Mouse (Mus musculus) kidney, embryonic 14.5 days (tissue): ENCODE measurements around the gene Dctn2. TPM values are rescaled to one million over a fixed set of nuclear protein-coding genes. Genes with fewer than 3 reads are reported as not detected.

Experiments
- ATAC-seq: fragments of 200-750 bp; cut with Nextera tagmentation; 2 replicates; pipeline ENCODE4 v1.8.0; 2017; ENCODE audit warnings: moderate number of reproducible peaks, mild to moderate bottlenecking, moderate TSS enrichment, moderate library complexity; ENCODE audit not compliant: low FRiP score, low TSS enrichment
- H3K27ac ChIP-seq: fragments of 300-500 bp; sonication (generic); 2 replicates; pipeline ENCODE4 v1.5.1; 2014; ENCODE audit warnings: low read depth, mild to moderate bottlenecking, low read length, moderate library complexity, mixed read lengths
- H3K27me3 ChIP-seq: fragments of 300-500 bp; sonication (generic); 2 replicates; pipeline ENCODE4 v1.6.1; 2014; ENCODE audit warnings: mild to moderate bottlenecking, low read length; ENCODE audit not compliant: control insufficient read depth, insufficient read depth
- H3K36me3 ChIP-seq: fragments of 300-500 bp; sonication (generic); 2 replicates; pipeline ENCODE4 v1.6.1; 2014; ENCODE audit warnings: low read length, mixed read lengths; ENCODE audit not compliant: control insufficient read depth, insufficient read depth
- H3K4me1 ChIP-seq: fragments of 300-500 bp; sonication (generic); 2 replicates; pipeline ENCODE4 v1.6.1; 2014; ENCODE audit warnings: low read length, mixed read lengths; ENCODE audit not compliant: control insufficient read depth, insufficient read depth
- H3K4me2 ChIP-seq: fragments of 300-500 bp; sonication (generic); replicated peaks from 2 replicates; pipeline ENCODE4 v1.6.1; 2014; ENCODE audit warnings: low read depth, mild to moderate bottlenecking, low read length
- H3K4me3 ChIP-seq: fragments of 300-500 bp; sonication (generic); 2 replicates; pipeline ENCODE4 v1.5.1; 2014; ENCODE audit warnings: mild to moderate bottlenecking, low read length
- H3K9ac ChIP-seq: fragments of 300-500 bp; sonication (generic); 2 replicates; pipeline ENCODE4 v1.6.1; 2014; ENCODE audit warnings: low read depth, mild to moderate bottlenecking, low read length, moderate library complexity
- H3K9me3 ChIP-seq: fragments of 300-500 bp; sonication (generic); 2 replicates; pipeline ENCODE4 v1.6.1; 2016; ENCODE audit warnings: low read length; ENCODE audit not compliant: control insufficient read depth
- WGBS: fragments of 180-500 bp; shearing (Covaris S2); extraction: QIAGEN DNeasy Blood & Tissue Kit; methylation state at CpG from one replicate; pipeline ENCODE4 v1.1.7; 2014; 5-methylcytosine and 5-hydroxymethylcytosine counted together
- polyA plus RNA-seq: library from polyadenylated mRNA; unstranded; fragments of >200 nt; fragmentation: Nextera tagmentation; extraction: Ambion mirVana; gene quantifications from 2 replicates; pipeline ENCODE4 v1.2.1, GENCODE M21; 2014

Gene Dctn2
- polyA plus RNA-seq, 1 experiment from 2014 or later: 173 TPM

DNA sequence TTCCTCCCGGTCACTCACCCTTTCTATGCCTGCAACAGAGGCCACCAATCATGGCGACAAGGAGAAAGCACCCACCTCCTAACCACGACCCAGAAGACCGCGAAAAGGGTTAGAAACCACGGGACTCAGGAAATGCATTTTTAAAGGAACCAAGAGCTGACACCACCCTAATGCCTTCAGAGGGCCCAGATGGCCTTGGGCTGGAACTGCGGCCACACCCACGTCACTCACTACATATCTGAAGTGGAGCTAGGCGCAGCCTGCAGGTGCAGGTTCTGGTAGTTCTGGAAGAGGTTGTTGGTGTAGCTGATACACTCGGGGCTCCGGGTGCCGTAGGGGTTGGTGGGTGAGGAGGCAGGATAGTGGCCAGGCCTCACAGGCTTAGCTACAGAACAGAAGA lies 35.5 kb upstream of the Dctn2 start:
- Histone ChIP-seq H3K36me3 (no peaks in the 10 kb centered on the region), H3K27me3 (no peaks in the 10 kb centered on the region; the same call in 1 of the 2 replicates), H3K4me1 (no peaks in the 10 kb centered on the region), H3K27ac (no peak overlapping the region), H3K9me3 (no peaks in the 10 kb centered on the region), H3K9ac (no peak overlapping the region), H3K4me3 (no peak overlapping the region), H3K4me2 (no peak overlapping the region)
- 87% methylated on average over 12 of the region's 12 CpGs for WGBS
- no peak for ATAC-seq

DNA sequence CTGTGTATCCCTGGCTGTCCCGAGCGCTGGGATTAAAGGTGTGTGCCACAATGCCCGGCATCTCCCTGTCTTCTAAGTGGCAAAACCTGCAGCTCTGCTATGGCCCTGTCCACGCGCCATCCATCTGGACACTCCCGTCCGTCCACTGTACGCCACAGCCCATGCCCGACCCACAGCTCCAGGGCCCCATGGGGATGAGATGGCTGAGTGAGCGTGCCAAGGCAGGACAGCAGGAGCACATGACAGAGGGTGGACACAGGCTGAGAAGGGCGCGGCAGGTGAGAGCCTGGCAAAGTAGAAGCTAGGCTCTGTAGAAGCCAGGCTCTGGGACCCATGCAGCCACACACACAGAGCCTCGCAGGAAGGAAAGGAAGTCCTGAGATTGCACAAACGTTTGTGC lies 34.4 kb upstream of the Dctn2 start:
- Histone ChIP-seq H3K27ac (no peak overlapping the region), H3K36me3 (no peaks in the 10 kb centered on the region), H3K4me2 (no peak overlapping the region), H3K4me3 (no peak overlapping the region), H3K27me3 (no peaks in the 10 kb centered on the region; the same call in 1 of the 2 replicates), H3K9me3 (no peaks in the 10 kb centered on the region), H3K9ac (no peak overlapping the region), H3K4me1 (no peaks in the 10 kb centered on the region)
- ATAC-seq: no peak
- WGBS: 82% methylated on average over 14 of the region's 14 CpGs

DNA sequence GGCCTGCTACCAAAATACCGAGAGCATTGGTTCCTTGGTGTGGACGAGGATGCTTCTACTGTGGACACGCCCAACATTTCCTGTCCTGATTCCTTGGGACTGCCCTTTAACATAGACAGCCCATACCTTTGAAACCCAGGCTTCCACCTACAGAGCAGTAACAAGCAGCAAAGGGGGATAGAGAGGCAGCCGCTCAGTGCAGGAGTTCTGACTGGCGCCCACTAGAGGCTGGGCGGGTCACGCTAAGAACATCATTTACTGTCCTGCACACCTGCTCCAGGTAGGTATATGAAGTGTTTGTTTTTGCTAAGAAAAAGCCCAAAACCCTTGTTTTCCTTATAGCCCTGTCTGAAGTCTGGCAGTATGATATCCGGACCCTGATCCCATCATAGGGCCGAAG lies 33.0 kb upstream of the Dctn2 start:
- H3K4me1 ChIP-seq: no peaks in the 10 kb centered on the region
- ATAC-seq: no peak

DNA sequence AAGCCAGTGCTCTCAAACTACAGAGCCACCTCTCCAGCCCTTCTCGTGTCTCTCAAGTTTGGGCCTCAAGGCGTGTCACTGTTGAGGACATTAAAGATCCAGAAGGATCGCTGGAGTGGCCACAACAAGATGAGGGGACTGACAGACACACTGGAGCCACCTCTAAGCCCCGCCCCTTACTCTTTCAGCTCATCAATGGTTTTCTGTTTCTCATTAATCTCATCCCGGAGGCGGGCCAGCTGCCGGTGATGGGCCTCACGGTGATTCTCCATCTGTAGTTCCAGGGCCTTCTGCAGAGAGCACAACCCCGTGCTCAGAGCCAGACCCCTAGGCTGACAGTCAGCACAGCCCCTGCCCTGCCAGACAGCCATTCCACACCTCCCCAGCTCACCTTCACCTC lies 29.6 kb upstream of the Dctn2 start:
- 49% methylated on average over 9 of the region's 9 CpGs for WGBS
- no peak overlapping the region for H3K27ac ChIP-seq

More for the DNA sequence above, 33.0 kb upstream of the Dctn2 start:
- Histone ChIP-seq H3K4me3 (no peak overlapping the region), H3K9me3 (no peaks in the 10 kb centered on the region), H3K27me3 (no peaks in the 10 kb centered on the region; the same call in 1 of the 2 replicates), H3K36me3 (no peaks in the 10 kb centered on the region), H3K4me2 (no peak overlapping the region), H3K9ac (no peak overlapping the region), H3K27ac (no peak overlapping the region)
- 80% methylated on average over 9 of the region's 9 CpGs for WGBS

DNA sequence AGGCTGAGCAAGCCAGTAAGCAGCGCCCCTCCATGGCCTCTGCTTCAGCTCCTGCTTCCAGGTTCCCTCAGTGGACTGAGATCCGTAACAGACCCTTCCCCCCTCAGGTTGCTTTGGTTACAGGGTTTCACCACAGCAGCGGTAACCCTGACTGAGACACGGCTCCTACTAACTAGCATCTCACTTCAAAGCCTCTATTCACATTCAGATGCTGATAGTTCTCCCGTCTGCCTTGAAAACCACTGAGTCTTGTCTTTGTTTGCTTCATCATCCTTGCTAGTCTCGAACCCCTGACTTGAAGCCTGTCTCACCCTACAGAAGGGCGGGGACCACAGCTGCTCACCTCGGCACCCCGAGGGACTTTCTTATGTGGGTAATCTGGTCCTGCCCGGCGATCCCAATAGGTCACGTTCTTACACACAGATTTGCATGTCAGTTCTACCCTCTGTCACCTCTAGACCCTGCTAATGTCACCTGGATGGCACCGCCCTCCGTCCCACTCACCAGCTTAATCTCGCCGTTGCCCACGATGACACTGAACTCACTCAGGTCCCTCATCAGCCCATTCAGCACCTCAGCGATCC lies 27.8 kb upstream of the Dctn2 start:
- Histone ChIP-seq H3K27me3 (no peaks in the 10 kb centered on the region; the same call in 1 of the 2 replicates), H3K27ac (no peak overlapping the region), H3K9ac (no peak overlapping the region), H3K4me3 (no peak overlapping the region), H3K9me3 (no peaks in the 10 kb centered on the region), H3K4me1 (no peaks in the 10 kb centered on the region), H3K4me2 (no peak overlapping the region), H3K36me3 (no peaks in the 10 kb centered on the region)
- no peak for ATAC-seq
- 74% methylated on average over 18 of the region's 18 CpGs for WGBS

More for the DNA sequence above, 29.6 kb upstream of the Dctn2 start:
- H3K9ac ChIP-seq: no peak overlapping the region
- H3K4me1 ChIP-seq: no peaks in the 10 kb centered on the region
- H3K27me3 ChIP-seq: no peaks in the 10 kb centered on the region; the same call in 1 of the 2 replicates
- no peaks in the 10 kb centered on the region for H3K36me3 ChIP-seq
- no peaks in the 10 kb centered on the region for H3K9me3 ChIP-seq
- ATAC-seq: no peak
- H3K4me2 ChIP-seq: no peak overlapping the region
- H3K4me3 ChIP-seq: no peak overlapping the region

DNA sequence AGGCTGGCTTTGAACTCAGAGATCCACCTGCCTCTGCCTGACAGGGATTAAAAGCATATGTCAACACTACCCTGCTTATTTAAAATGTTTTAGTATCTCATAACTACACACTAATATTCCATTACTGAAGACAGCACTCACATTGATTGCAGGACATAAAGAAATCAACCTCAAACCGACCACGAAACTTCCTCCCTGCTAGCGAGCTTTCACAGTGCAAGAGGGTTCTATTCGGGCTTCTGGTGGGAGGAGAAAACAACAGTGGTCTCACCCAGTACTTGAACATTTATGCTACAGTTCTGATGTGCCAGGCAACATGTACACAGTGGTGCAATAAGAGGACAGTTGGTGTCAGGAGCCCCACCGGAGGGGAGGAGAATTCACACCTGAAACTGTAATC lies 15.4 kb upstream of the Dctn2 start:
- no peaks in the 10 kb centered on the region for H3K9me3 ChIP-seq
- WGBS: 70% methylated on average over 5 of the region's 5 CpGs
- no peak overlapping the region for H3K4me2 ChIP-seq
- H3K4me1 ChIP-seq: no peaks in the 10 kb centered on the region
- no peak overlapping the region for H3K4me3 ChIP-seq
- no peak for ATAC-seq
- no peaks in the 10 kb centered on the region for H3K27me3 ChIP-seq
- H3K9ac ChIP-seq: no peak overlapping the region
- no peaks in the 10 kb centered on the region for H3K36me3 ChIP-seq
- no peak overlapping the region for H3K27ac ChIP-seq

DNA sequence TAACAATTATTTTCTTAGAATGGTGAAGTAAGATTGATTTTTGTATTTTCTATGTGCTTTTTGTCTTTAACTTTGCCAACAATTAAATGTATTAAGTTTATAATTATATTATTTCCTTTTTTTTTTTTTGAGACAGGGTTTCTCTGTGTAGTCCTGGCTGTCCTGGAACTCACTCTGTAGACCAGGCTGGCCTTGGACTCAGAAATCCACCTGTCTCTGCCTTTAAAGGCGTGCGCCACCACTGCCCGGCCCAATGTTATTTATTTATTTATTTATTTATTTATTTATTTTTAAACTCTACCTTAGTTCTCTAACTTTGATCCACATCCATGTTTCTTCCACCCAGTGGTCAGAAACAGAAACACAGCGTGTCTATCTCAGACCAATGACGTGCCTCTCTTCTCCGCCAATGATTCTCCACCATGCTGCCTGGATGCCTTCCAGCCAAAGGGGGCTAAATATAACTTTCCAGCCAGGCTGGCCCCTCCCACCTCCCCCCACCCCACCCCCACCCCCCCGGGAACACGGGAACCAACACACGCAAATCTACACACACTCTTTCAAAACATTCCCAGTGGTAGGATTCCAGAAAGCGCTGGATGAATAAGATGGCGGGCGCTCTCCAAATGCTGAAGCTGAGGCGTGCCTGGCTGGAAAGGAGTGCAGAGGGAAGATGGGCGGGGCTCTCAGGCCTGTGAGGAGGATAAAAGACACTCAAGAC lies 10.4 kb upstream of the Dctn2 start:
- 22% methylated on average over 14 of the region's 14 CpGs for WGBS
- no peaks in the 10 kb centered on the region for H3K4me1 ChIP-seq
- H3K36me3 ChIP-seq: no peaks in the 10 kb centered on the region
- H3K4me2 ChIP-seq: no peak overlapping the region
- ATAC-seq: peak; percentile 79
- no peak overlapping the region for H3K27ac ChIP-seq
- H3K9ac ChIP-seq: no peak overlapping the region
- no peaks in the 10 kb centered on the region for H3K9me3 ChIP-seq
- no peaks in the 10 kb centered on the region for H3K27me3 ChIP-seq
- no peak overlapping the region for H3K4me3 ChIP-seq

DNA sequence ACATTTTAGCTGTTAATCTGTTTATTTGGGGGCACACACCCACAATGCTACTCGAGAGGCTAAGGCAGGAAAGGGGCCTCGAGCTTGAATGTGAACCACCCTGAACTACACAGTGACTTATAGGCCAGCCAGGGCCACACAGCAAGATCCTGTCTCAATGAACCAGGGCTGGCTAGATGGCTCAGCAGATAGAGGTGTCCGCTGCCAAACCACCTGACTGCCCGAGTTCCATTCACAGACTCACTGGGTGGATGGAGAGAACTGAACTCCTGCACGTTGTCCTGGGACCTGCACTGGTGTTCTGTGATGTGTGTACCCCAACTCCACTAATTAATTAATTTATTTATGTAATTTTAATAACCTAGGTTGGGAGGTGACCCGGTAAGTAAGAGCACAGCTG lies 8.4 kb upstream of the Dctn2 start:
- Histone ChIP-seq H3K36me3 (no peaks in the 10 kb centered on the region), H3K9ac (no peak overlapping the region), H3K4me1 (peaks cover 2% of the 10 kb centered on the region; the same call in 1 of the 2 replicates), H3K27me3 (peaks cover 10% of the 10 kb centered on the region), H3K27ac (no peak overlapping the region), H3K4me3 (no peak overlapping the region), H3K4me2 (no peak overlapping the region), H3K9me3 (no peaks in the 10 kb centered on the region)
- 75% methylated on average over 6 of the region's 6 CpGs for WGBS
- ATAC-seq: no peak

DNA sequence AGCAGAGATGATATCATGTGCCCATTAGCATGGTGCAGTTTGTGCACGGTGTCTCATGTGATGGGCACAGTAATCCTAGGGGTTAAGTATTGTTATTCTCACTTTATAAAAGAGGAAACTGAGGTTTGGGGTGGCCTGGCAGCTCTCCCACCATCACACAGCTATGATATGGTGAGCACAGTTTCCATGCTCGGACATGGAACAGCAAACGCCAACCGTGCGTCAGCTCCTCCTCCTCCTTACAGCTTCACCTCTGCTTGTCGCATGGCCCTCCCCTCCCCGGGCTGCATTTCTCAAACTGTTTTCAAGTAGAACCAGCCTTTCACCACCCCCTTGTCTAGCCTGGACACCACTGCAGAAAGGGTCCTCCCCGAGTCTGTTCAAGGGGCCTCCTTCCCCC lies 7.7 kb upstream of the Dctn2 start:
- Histone ChIP-seq H3K27ac (no peak overlapping the region), H3K4me1 (peaks cover 6% of the 10 kb centered on the region; the same call in 1 of the 2 replicates)
- WGBS: 79% methylated on average over 8 of the region's 8 CpGs

More for the DNA sequence above, 7.7 kb upstream of the Dctn2 start:
- Histone ChIP-seq H3K36me3 (no peaks in the 10 kb centered on the region), H3K9me3 (no peaks in the 10 kb centered on the region), H3K4me3 (no peak overlapping the region), H3K9ac (no peak overlapping the region), H3K27me3 (peaks cover 15% of the 10 kb centered on the region), H3K4me2 (no peak overlapping the region)
- no peak for ATAC-seq
